Mouse (Mus musculus) limb, embryonic 13.5 days (tissue): ENCODE measurements around the gene Nrn1l. TPM values are rescaled to one million over a fixed set of nuclear protein-coding genes. Genes with fewer than 3 reads are reported as not detected.

Experiments used
- ATAC-seq: fragments of 200-750 bp; cut with Nextera tagmentation; 2 replicates; pipeline ENCODE4 v1.8.0; 2017; ENCODE audit warnings: low read depth, moderate number of reproducible peaks, moderate TSS enrichment; ENCODE audit not compliant: low FRiP score
- H3K27ac ChIP-seq: fragments of 300-500 bp; sonication (generic); 2 replicates; pipeline ENCODE4 v1.5.1; 2015; ENCODE audit warnings: inconsistent platforms, mild to moderate bottlenecking, moderate library complexity
- H3K27me3 ChIP-seq: fragments of 300-500 bp; sonication (generic); 2 replicates; pipeline ENCODE4 v1.6.1; 2015; ENCODE audit warnings: mild to moderate bottlenecking, inconsistent platforms
- H3K36me3 ChIP-seq: fragments of 300-500 bp; sonication (generic); 2 replicates; pipeline ENCODE4 v1.6.1; 2015; ENCODE audit warnings: inconsistent platforms, mild to moderate bottlenecking, moderate library complexity
- H3K4me1 ChIP-seq: fragments of 300-500 bp; sonication (generic); 2 replicates; pipeline ENCODE4 v1.6.1; 2015; ENCODE audit warnings: inconsistent platforms
- H3K4me2 ChIP-seq: fragments of 300-500 bp; sonication (generic); replicated peaks from 2 replicates; pipeline ENCODE4 v1.6.1; 2015; ENCODE audit warnings: inconsistent platforms, mild to moderate bottlenecking, moderate library complexity
- H3K4me3 ChIP-seq: fragments of 300-500 bp; sonication (generic); 2 replicates; pipeline ENCODE4 v1.5.1; 2015; ENCODE audit warnings: moderate library complexity, mild to moderate bottlenecking, inconsistent platforms
- H3K9ac ChIP-seq: fragments of 300-500 bp; sonication (generic); 2 replicates; pipeline ENCODE4 v1.6.1; 2015; ENCODE audit warnings: mild to moderate bottlenecking, inconsistent platforms
- H3K9me3 ChIP-seq: fragments of 300-500 bp; sonication (generic); 2 replicates; pipeline ENCODE4 v1.6.1; 2016; ENCODE audit warnings: inconsistent platforms
- WGBS: fragments of 180-500 bp; shearing (Covaris S2); methylation state at CpG from one replicate; pipeline ENCODE4 v1.1.7; 2015; 5-methylcytosine and 5-hydroxymethylcytosine counted together
- polyA plus RNA-seq: library from polyadenylated mRNA; unstranded; fragments of >200 nt; fragmentation: Nextera tagmentation; extraction: Ambion mirVana; gene quantifications from 2 replicates; pipeline ENCODE4 v1.2.1, GENCODE M21; 2015

Nrn1l gene
- polyA plus RNA-seq, 1 experiment from 2014 or later: 0.60 TPM

GRCm38 (mm10) chr8:105937496-105938305, 44.3 kb downstream of the Nrn1l start:
- WGBS: 1% methylated on average over 33 of the region's 33 CpGs
- H3K36me3 ChIP-seq: peaks cover 44% of the 10 kb centered on the region
- peaks cover 26% of the 10 kb centered on the region for H3K4me1 ChIP-seq
- H3K27me3 ChIP-seq: no peaks in the 10 kb centered on the region
- peak overlapping the region; percentile 96 for H3K4me2 ChIP-seq
- H3K9ac ChIP-seq: peak overlapping the region; percentile 82
- peak overlapping the region; percentile 77 for H3K4me3 ChIP-seq
- ATAC-seq: peak; percentile 5; the same call in 1 of the 2 replicates
- H3K27ac ChIP-seq: peak overlapping the region; percentile 76
- no peaks in the 10 kb centered on the region for H3K9me3 ChIP-seq

GRCm38 (mm10) chr8:105938306-105938669, 44.9 kb downstream of the Nrn1l start, which contains the start of gene Psmb10:
Gene Psmb10, minus strand, starts transcription at chr8:105938444.
- peaks cover 45% of the 10 kb centered on the region for H3K36me3 ChIP-seq
- no peaks in the 10 kb centered on the region for H3K27me3 ChIP-seq
- H3K4me3 ChIP-seq: peak within 1 kb of the TSS; percentile 77
- H3K9me3 ChIP-seq: no peaks in the 10 kb centered on the region
- peak within 1 kb of the TSS; percentile 96 for H3K4me2 ChIP-seq
- H3K4me1 ChIP-seq: peaks cover 26% of the 10 kb centered on the region
- no peak for ATAC-seq
- H3K27ac ChIP-seq: peak within 1 kb of the TSS; percentile 76
- peak within 1 kb of the TSS; percentile 82 for H3K9ac ChIP-seq
- 20% methylated on average over 4 of the region's 4 CpGs for WGBS

- Histone ChIP-seq H3K4me1 (peaks cover 10% of the 10 kb centered on the region; the same call in 1 of the 2 replicates), H3K27me3 (no peaks in the 10 kb centered on the region), H3K4me2 (no peak overlapping the region), H3K4me3 (no peak overlapping the region), H3K9me3 (no peaks in the 10 kb centered on the region), H3K9ac (no peak overlapping the region), H3K27ac (no peak overlapping the region), H3K36me3 (peaks cover 74% of the 10 kb centered on the region)
- ATAC-seq: no peak
- 92% methylated on average over 11 of the region's 11 CpGs for WGBS
Observed at GRCm38 (mm10) chr8:105942026-105942425, 48.7 kb downstream of the Nrn1l start.

- Histone ChIP-seq H3K36me3 (peaks cover 79% of the 10 kb centered on the region), H3K27me3 (no peaks in the 10 kb centered on the region), H3K4me1 (peaks cover 10% of the 10 kb centered on the region; the same call in 1 of the 2 replicates), H3K4me3 (no peak overlapping the region), H3K9ac (no peak overlapping the region), H3K9me3 (no peaks in the 10 kb centered on the region), H3K4me2 (no peak overlapping the region), H3K27ac (no peak overlapping the region)
- WGBS: 96% methylated on average over 5 of the region's 5 CpGs
- no peak for ATAC-seq
Observed at GRCm38 (mm10) chr8:105942542-105942941, 49.2 kb downstream of the Nrn1l start.

GRCm38 (mm10) chr8:105943321-105943739, 50.0 kb downstream of the Nrn1l start, which contains the start of gene Lcat:
Gene Lcat, minus strand, starts transcription at chr8:105943382.
- Histone ChIP-seq H3K27ac (no peak within 1 kb of the TSS), H3K4me2 (no peak within 1 kb of the TSS), H3K9me3 (no peaks in the 10 kb centered on the region), H3K4me1 (peaks cover 3% of the 10 kb centered on the region; the same call in 1 of the 2 replicates), H3K4me3 (no peak within 1 kb of the TSS), H3K9ac (no peak within 1 kb of the TSS), H3K36me3 (peaks cover 87% of the 10 kb centered on the region), H3K27me3 (no peaks in the 10 kb centered on the region)
- WGBS: 89% methylated on average over 8 of the region's 8 CpGs
- no peak for ATAC-seq

Other genes starting within 250 kb of the Nrn1l start
- gene Carmil2, start 207.3 kb upstream of the Nrn1l start, polyA plus RNA-seq: 0.55 and 0.77 TPM in 2 replicates
- gene Acd, start 192.5 kb upstream of the Nrn1l start, polyA plus RNA-seq: 81.5 and 83.9 TPM in 2 replicates
- 17.7 TPM in 2 replicates for gene Pard6a, start 192.4 kb upstream of the Nrn1l start, polyA plus RNA-seq
- gene 4933405L10Rik, start 185.9 kb upstream of the Nrn1l start, polyA plus RNA-seq: 0.36 TPM in 1 of 2 replicates, not detected in the other
- 30.8 and 32.2 TPM in 2 replicates for gene Enkd1, start 185.4 kb upstream of the Nrn1l start, polyA plus RNA-seq
- 27.4 and 28.4 TPM in 2 replicates for gene Gfod2, start 134.9 kb upstream of the Nrn1l start, polyA plus RNA-seq
- gene Ranbp10, start 66.2 kb upstream of the Nrn1l start, polyA plus RNA-seq: 15.1 and 16.2 TPM in 2 replicates
- 0.20 and 0.27 TPM in 2 replicates for gene Tsnaxip1, start 65.8 kb upstream of the Nrn1l start, polyA plus RNA-seq
- gene Cenpt, start 40.3 kb upstream of the Nrn1l start, polyA plus RNA-seq: 52.1 and 54.6 TPM in 2 replicates
- 79.0 and 83.0 TPM in 2 replicates for gene Thap11, start 38.4 kb upstream of the Nrn1l start, polyA plus RNA-seq
- gene Nutf2, start 33.0 kb upstream of the Nrn1l start, polyA plus RNA-seq: 253 and 274 TPM in 2 replicates
- gene Edc4, start 12.7 kb upstream of the Nrn1l start, polyA plus RNA-seq: 54.6 and 61.5 TPM in 2 replicates
- gene Pskh1, start 6.9 kb downstream of the Nrn1l start, polyA plus RNA-seq: 45.9 and 46.2 TPM in 2 replicates
- gene Ctrl, start 40.3 kb downstream of the Nrn1l start, polyA plus RNA-seq: 1.4 and 1.7 TPM in 2 replicates
- 29.2 and 32.0 TPM in 2 replicates for gene Psmb10, start 44.9 kb downstream of the Nrn1l start, polyA plus RNA-seq
- 2.8 TPM in 2 replicates for gene Lcat, start 49.8 kb downstream of the Nrn1l start, polyA plus RNA-seq
- gene Slc12a4, start 72.5 kb downstream of the Nrn1l start, polyA plus RNA-seq: 48.8 and 56.3 TPM in 2 replicates
- gene Dpep3, start 85.9 kb downstream of the Nrn1l start, polyA plus RNA-seq: not detected in 2 replicates
- 27.3 and 27.5 TPM in 2 replicates for gene Dus2, start 97.8 kb downstream of the Nrn1l start, polyA plus RNA-seq
- gene Dpep2nb, start 112.4 kb downstream of the Nrn1l start, polyA plus RNA-seq: not detected in 2 replicates
- gene Ddx28, start 118.3 kb downstream of the Nrn1l start, polyA plus RNA-seq: 19.7 and 20.1 TPM in 2 replicates
- gene Nfatc3, start 165.3 kb downstream of the Nrn1l start, polyA plus RNA-seq: 9.1 and 9.4 TPM in 2 replicates
- gene Esrp2, start 243.4 kb downstream of the Nrn1l start, polyA plus RNA-seq: 11.5 and 13.8 TPM in 2 replicates